Mouse (Mus musculus): Measurements from ENCODE around the gene Proser1.

- TF ChIP-seq MYOD1 (IDR thresholded peaks at IDR 0.05; ENCODE audit: control insufficient read depth in 1 of 3, insufficient read length in 2 of 3, low read depth in 2 of 3), result no peak
- TF ChIP-seq POLR2A (IDR thresholded peaks at IDR 0.05; ENCODE audit: insufficient read length, low read depth), result no peak
- no peak for TF ChIP-seq MAX (IDR thresholded peaks at IDR 0.05; ENCODE audit: low read depth)
- no peak for TF ChIP-seq USF1 (IDR thresholded peaks at IDR 0.05; ENCODE audit: low read depth)
- no peak for TF ChIP-seq E2F4 (IDR thresholded peaks at IDR 0.05; ENCODE audit: insufficient read depth)
- TF ChIP-seq TCF12 (IDR thresholded peaks at IDR 0.05; ENCODE audit: insufficient read depth, poor library complexity, severe bottlenecking), result no peak
- TF ChIP-seq REST (IDR thresholded peaks at IDR 0.05; ENCODE audit: insufficient read depth, insufficient read length), result no peak
Observed at GRCm38 (mm10) chr3:53522794-53523193, 59.3 kb downstream of the Proser1 start.

Data from myocyte (in vitro differentiated cells).